Mouse (Mus musculus) spleen, postnatal 10 days (tissue): ENCODE measurements around the gene Stxbp4.

Experiments
- DNase-seq, 2 experiments: peaks; one replicate each; pipeline ENCODE4 v3.0.0; 2021 to 2022; ENCODE audit warnings: low spot score in 2 of 2

Gene Stxbp4

DNA sequence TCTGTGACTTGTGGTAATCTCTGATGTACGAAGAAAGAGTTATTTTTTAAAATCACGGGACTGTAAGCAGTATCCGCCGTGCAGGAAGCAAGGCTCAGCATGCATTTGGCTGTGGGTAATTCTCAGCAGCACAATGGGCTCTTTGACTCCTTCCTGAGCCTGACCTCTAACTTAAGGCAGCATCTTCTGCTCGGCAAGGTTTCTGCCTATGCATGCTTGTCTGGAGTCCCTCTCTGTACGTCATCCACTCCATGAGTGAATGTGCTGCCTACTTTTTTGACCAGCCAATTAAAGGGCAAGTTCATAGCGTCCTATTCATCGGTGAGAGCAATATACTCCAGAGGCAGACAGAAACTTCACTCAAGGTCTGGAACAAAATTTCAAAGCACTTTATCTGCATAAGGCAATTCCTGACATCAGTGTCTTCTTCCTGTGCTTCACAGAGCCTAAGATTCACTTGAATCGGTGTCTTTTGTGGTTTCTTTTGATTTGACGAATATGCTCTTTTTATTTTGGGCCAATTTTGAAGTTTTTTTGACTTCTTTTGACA is 173.8 kb downstream of the Stxbp4 start:
- DNase-seq = no peak

GRCm38 (mm10) chr11:90460458-90460857 is 177.4 kb downstream of the Stxbp4 start:
- no peak for DNase-seq

DNA sequence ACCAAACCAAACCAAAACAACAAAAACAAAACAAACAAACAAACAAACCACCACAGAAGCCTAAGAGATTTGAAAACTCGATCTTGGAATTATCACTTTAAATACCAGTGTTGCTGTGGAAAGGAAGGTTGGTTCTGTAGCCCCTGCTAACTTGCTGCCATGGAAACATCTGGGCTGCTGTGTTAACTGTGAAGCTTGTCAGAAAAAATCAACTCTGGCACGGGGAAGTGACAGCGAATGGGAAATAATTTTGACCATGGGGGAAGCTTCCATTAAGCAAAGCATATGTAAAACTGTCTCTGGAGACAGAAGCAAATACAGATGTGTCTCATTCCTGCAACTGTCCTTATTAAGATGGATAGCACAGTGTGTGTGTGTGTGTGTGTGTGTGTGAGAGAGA is 185.8 kb downstream of the Stxbp4 start:
- DNase-seq = no peak

DNA sequence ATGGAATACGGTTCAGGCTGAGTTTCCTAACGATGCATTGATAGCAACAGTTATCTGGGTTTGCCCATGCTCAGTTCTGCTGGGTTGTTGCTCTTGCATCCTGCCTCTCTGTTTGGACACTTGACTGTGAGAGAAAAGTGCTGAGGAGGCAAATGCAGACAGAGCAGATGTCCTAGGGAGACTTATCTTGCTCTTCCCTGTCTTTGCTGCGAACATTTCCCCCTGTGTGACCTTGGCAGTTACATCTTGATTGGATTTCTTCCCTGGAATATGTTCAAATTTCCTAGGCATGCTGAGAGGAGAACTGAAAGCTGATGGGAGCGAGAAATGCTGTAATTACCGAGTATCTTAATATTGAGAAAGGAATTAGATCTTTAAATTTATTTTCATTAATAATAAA is 186.4 kb downstream of the Stxbp4 start:
- no peak for DNase-seq

- DNase-seq = no peak
Measured at GRCm38 (mm10) chr11:90442462-90442861, 195.4 kb downstream of the Stxbp4 start.

- no peak for DNase-seq
Measured at GRCm38 (mm10) chr11:90440851-90441250, 197.0 kb downstream of the Stxbp4 start.

GRCm38 (mm10) chr11:90438768-90439167 is 199.1 kb downstream of the Stxbp4 start:
- no peak for DNase-seq
